Mouse (Mus musculus) CD4-positive, CD25-positive, alpha-beta regulatory T cell, adult 4 months (primary cell): ENCODE data around the gene Entpd2. TPM values are rescaled to one million over a fixed set of nuclear protein-coding genes. Genes with fewer than 3 reads are reported as not detected.

Experiments
- ATAC-seq: one replicate; pipeline ENCODE4 v1.8.0; 2017
- polyA plus RNA-seq, 2 experiments: library from polyadenylated mRNA; unstranded; fragments of 100-300 nt; shearing (Covaris generic); gene quantifications; one replicate each; pipeline ENCODE4 v1.2.1; 2017

The Entpd2 gene
- polyA plus RNA-seq = not detected

- ATAC-seq = no peak
These were observed at the start of gene Entpd2 for GRCm38 (mm10) chr2:25395721-25396596. TSS of gene Entpd2 (plus strand) at chr2:25395874.

GRCm38 (mm10) chr2:25348162-25348561 is 47.5 kb upstream of the Entpd2 start:
- ATAC-seq = no peak

GRCm38 (mm10) chr2:25349499-25349898 is 46.2 kb upstream of the Entpd2 start:
- no peak for ATAC-seq

GRCm38 (mm10) chr2:25350701-25351100 is 45.0 kb upstream of the Entpd2 start:
- no peak for ATAC-seq

- no peak for ATAC-seq
These were observed 41.5 kb upstream of the Entpd2 start for GRCm38 (mm10) chr2:25354211-25354610.

- no peak for ATAC-seq
These were observed 40.1 kb upstream of the Entpd2 start for GRCm38 (mm10) chr2:25355419-25356066.

- ATAC-seq = peak; percentile 87
These were observed 39.2 kb upstream of the Entpd2 start, which contains the start of gene Dpp7 for GRCm38 (mm10) chr2:25356208-25357079. TSS of gene Dpp7 (minus strand) at chr2:25356359.

DNA sequence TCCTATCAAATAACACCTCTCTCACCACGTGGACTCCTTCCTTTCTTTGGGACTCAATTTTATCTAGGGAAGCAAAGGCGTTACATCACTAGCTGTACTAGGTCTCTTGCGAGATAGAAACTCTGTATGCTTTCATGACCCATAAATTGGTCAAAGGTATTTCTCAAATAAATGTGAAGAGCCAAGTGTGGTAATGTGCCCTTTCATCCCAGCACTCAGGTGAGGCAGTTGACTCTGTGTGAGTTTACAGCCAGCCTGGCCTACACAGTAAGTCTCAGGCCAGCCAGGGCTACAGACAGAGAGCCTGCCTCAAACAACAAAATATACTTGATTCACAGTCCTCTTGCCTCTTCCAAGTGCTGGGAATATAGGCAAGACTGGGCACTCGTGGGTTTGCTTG is 35.8 kb upstream of the Entpd2 start:
- no peak for ATAC-seq

DNA sequence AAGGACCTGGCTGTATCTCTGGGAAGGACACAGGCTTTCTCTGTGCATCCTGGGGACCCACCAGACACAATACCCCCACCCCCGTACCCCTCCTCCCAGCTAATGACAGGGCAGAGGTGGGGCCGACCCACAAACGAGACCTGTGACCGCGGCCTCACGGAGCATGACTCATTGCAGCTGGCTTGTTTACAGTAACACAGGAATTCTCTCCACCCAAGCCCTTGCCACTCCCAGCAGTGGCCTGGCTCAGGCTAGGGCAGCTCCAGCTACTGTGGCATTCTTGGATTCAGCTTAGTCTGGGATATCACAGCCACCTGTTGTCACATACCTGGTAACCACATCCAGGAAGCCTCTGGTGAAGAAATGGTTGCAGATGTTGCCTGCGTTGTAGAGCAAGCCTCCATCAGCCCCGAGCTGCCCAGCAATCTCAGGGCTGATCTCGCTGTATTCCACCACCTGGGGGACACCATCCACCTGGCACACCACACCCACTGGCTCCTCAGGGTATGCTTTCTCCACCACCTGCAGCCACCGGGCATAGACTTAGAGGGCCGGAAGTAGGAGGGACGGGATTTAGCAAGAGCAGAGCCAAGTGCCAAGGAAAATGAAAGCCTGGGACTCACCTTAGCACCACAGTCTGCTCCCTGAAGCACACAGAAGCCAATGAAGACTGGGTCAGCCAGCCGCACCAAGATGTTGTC is 32.0 kb upstream of the Entpd2 start:
- ATAC-seq = no peak

DNA sequence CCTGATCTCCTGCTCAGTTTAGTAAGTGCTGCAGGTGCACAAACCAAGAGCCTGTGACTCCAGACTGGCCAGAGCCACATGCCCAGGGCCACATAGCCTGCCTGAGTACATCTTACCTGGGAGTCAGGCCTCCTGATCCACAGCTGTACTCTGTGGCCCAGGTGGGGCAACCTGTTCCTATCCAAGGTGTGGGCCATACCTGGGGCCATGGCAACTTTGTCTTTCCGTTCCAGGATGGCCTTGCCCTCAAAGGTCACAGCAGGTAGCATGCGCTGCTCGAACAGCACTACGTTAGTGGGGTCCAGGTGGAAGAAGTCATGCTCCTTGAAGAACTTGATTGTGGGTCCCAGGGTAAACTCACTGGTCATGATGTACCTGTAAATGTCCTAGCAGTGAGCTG is 31.4 kb upstream of the Entpd2 start:
- ATAC-seq = no peak

GRCm38 (mm10) chr2:25364761-25365090 is 30.9 kb upstream of the Entpd2 start:
- no peak for ATAC-seq

DNA sequence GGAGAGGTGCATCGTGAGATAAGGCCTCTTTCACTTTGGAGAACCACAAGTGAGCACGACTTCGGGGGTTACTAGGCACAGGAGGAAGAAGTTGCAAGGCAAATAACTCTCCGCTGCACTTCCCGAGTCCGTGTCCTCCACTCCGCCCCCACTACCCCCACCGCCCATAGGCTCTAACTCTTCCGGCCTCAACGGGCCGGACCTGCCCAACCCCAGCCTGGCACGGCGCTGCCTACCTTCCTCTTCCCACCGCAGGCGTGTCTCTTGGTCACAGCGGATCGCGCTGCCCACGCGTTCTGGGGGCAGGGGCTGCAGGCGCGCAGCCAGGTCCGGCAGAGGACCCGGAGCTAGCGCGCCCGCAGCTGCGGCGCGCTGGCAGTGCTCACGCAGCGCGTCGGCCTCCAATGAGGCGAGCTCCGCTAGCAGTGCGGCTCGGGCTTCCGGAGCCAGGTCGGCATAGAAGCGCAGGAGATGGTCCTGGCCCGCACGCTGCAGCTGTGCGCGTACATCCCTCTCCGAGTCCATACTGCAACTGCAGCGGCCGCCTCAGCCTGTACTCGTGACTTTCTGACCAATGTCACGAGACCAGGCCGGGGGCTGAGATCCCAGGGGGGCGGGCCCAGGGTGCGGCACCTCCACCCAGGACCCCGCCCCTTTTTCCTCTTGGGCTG is 30.4 kb upstream of the Entpd2 start, which contains the start of gene Uap1l1:
Gene Uap1l1 (minus strand): TSS at position 592 of the 671 bp plus-strand sequence.
- peak; percentile 86 for ATAC-seq

DNA sequence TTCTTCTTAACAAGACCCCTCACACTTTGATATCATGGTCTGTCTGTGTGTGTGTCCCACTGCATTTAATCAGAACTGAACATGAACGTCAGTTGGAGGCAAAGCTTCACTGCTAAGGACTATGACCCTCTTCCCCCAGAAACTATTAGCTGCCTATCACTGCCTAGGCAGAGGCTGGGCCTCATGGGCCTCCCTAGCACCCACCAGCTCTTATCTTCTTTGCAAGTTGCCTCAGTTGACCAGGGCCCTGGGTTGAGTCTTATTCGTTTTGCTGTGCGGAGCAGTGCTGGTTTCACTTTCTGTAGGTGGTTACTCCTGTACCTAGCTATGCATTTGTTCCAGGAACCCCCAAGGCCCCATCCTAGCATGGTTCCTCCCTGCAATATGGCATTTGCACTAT is 25.7 kb upstream of the Entpd2 start:
- no peak for ATAC-seq

GRCm38 (mm10) chr2:25371764-25372643 is 23.7 kb upstream of the Entpd2 start, which contains the start of gene Sapcd2:
TSS of gene Sapcd2 (plus strand) at chr2:25372321.
- ATAC-seq = peak; percentile 99

- no peak for ATAC-seq
These were observed 22.9 kb upstream of the Entpd2 start for GRCm38 (mm10) chr2:25372644-25373391.

DNA sequence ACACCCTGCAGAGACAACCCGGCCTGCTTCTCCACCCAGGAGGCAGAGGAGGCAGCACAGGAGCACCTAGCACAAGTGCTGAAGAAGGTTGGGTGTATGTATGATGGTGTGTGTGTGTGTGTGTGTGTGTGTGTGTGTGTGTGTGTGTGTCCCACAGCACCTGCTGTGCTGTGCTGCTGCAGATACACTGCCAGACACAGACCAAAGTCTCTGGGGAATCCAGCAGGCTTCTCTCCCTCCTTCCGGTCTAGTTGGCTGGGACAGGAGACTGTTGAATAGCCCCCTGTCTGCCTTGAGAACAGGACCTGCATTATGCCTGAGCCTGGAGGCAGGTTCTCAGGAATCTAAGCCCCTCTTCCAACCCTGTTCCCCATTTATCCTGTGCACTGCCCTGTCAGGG is 22.2 kb upstream of the Entpd2 start:
- ATAC-seq = no peak

- no peak for ATAC-seq
These were observed 19.1 kb upstream of the Entpd2 start for GRCm38 (mm10) chr2:25376589-25376988.

DNA sequence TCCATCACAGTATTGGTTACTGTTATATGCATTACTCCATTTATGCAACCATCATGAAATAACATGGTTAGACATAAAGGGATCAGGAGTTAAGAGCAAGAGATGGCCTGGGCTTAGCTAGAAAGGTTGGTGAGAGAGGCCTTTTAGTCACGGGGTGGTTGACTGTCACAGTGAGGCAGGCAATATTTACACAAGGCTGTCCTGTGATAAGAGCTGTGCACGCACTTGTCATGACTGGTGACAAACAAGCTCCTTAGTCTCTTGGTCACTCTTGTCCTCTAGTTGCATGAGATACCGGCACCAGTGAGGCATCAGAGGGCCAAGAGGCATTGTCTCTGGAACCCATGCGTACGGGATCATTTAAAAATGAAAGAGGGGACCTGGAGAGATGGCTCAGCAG is 11.2 kb upstream of the Entpd2 start:
- no peak for ATAC-seq

GRCm38 (mm10) chr2:25391266-25391665 is 4.4 kb upstream of the Entpd2 start:
- no peak for ATAC-seq
